Mouse (Mus musculus) cortical plate, adult 2 months (tissue): Measurements from ENCODE around the gene Prph.
"Not testable (repeated sequence)": the region's sequence is repeated elsewhere in the genome, so short reads cannot be mapped to it uniquely, and the experiment has no call there.

Source experiments
- CTCF ChIP-seq: fragments of 200-500 bp; IDR thresholded peaks from 2 replicates; pipeline ENCODE4 v1.5.1; 2011; ENCODE audit warnings: mild to moderate bottlenecking, control low read depth, low read length; ENCODE audit not compliant: insufficient read depth; ENCODE audit errors: extremely low read depth
- POLR2A ChIP-seq: fragments of 200-500 bp; IDR thresholded peaks from 2 replicates; pipeline ENCODE4 v1.6.1; 2011; ENCODE audit warnings: mild to moderate bottlenecking, low read length, control low read depth; ENCODE audit not compliant: insufficient read depth; ENCODE audit errors: extremely low read depth

DNA sequence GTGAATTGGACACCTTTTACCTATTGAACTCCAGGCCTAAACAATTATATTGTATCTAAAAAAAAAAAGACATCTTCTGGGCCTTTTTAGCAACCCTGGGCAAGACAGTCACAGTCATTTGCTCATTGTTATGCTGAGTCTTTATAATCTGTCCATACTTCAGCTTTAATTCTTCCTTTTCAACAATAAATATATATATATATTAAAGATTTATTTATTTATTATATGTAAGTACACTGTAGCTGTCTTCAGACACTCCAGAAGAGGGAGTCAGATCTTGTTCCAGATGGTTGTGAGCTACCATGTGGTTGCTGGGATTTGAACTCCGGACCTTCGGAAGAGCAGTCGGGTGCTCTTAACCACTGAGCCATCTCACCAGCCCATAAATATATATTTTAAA, 21.0 kb downstream of the Prph start:
- TF ChIP-seq CTCF, POLR2A: not testable (repeated sequence)
